Mouse (Mus musculus) adipocyte (in vitro differentiated cells): ENCODE data around the gene Dlgap1.

Experiments
- DNase-seq: peaks from one replicate; pipeline ENCODE4 v3.0.0-alpha.2; 2016; ENCODE audit warnings: low spot score

Dlgap1 gene

DNA sequence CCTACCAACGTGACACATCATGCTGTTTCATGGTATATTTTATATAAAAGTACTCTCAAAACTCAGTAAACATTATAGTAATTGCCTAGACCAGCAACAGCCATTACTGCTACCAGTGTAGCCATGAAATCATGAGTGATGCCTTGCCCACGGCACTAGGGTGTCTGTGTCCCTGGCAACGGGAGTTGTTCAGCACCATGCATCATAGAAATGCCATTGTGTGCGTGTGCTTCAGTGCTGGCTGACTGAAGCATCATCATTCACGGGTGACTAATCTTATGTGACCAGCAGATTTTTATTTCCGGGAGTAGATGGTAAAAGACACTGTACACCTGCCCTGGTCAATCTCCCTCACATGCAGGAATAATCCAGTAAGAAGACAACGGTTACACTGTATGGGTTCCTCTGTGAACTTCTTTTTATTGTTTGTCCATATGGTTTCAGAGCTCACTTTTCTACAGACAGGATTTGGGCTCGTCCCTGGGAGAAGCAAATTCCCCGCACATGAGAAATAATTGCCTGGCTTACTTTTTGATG is 203.7 kb downstream of the Dlgap1 start:
- no peak for DNase-seq

DNA sequence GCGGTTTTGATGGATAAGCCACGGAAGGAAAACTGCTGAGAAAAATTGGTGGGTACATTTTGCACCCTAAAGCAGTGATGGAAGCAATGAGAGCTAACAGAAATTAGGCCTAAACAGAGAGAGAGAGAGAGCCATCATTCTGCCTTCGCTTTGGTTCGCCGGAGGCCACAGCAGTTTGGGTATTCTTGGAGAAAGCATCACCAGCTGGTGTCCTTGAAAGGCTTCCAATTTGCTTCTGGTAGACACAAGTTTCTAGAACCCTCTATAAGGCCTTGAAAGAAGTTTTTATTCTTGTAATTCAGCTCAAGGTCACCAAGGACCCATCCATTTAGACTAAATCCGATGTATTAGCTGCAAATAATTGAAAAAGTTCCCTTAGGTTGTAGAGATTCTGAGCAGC is 205.0 kb downstream of the Dlgap1 start:
- no peak for DNase-seq

DNA sequence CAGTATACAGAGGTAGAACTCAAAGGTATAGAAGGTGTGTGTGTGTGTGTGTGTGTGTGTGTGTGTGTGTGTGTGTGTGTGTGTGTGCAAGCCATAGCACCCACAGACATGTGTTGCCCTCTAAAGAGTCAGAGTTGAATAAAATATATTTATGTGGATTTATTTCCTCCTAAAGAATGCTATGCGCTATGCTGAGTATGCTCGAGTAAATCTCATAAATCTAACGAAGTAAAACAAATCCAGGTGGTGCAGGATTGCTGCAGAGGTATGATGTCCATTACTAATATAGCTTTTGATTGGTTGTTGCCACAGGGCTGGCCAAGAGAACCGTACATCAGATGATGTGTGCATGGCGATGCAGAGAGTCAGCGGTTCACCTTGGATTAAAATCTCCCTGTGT is 222.4 kb downstream of the Dlgap1 start:
- DNase-seq = no peak

DNA sequence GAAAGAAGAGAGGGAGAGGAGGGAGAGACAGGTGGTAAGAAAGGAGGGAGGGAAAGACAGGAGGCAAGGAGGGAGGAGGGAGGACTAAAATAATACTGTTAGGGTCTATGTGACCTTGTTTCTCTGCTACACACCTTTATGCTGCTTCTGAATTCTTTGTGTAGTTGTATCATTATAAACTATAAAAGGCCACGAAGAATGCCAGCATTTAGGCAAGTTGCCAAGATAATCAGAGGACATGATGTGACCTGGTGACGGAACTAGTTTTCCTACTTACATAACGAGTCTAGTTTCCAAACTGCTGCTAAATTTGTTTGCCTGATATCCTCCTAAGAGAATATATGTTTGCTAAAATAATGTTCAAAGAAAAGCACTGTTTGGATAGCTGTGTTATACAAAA is 254.0 kb downstream of the Dlgap1 start:
- no peak for DNase-seq

DNA sequence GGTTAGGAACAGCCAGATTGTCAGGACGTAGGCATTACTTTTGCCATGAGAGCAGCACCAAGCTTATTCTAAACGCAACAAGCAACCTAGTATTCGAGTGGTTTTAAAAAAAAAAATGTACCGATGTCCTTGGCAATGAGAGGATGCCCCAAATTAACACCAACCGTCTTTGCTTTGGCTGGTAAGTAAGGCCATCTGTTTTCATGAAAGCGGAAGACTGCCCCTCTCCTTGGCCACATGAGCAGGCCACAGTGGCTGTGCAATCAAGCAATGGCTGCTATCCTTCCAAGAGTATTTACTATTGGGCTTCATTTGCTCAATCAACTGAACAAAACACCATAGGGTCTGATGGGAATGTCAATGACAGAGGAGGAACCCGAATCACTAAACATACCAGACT is 278.5 kb downstream of the Dlgap1 start:
- DNase-seq = no peak

DNA sequence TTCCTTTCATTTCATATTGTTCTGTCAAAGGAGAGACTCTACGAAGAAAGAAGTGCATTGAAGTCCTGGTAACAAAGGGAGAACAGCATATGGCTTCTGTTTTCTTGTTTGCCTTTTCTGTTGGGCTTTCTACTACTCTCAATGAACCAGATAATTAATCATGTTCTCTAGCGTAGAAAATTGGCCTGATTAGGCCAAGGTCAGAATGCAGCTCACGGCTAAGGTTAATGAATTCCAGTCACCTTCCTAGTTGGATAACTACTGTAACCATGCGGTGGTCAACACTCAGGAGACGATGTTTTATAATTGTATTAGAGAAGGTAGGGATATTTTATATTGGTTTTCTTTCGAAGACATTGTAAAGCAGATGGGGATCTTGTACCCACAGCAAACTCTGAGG is 279.4 kb downstream of the Dlgap1 start:
- no peak for DNase-seq

DNA sequence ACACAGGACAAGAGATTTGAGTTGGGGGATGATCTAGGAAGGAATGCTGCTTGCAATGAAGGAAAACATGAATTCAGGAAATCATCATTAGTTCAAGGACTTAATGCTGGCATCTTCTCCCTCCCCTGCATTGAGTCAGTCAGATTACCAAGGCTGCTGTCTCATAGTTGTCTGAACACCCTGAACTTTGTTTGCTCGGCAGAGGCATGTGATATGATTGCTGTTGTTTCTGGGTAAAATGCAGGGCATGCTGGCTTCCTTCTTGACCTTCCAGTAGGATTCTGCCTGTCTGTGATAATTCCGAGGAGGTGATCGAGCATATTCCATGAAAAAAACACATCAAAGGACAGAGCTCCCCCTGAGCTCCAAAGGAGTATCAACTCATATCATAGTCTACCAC is 283.6 kb downstream of the Dlgap1 start:
- DNase-seq = no peak

DNA sequence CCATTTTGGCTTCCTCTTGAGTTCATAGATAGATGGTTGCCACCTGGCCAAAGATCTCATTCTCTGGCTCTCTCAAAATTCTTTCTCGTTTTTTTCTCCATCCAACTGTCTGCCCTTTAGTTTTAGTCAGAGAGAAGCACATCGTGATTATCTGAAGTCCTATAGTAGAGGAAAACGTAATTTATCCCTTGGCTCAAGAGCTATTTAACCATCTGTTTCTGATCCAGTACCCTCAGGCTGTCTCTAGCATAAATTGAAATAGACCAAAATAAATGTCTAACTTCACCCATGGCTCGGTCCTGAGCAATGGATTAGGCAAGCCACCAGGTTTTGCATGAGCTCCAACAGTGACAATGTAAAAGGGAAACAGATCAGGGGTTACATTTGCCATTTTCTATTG is 287.5 kb downstream of the Dlgap1 start:
- no peak for DNase-seq

DNA sequence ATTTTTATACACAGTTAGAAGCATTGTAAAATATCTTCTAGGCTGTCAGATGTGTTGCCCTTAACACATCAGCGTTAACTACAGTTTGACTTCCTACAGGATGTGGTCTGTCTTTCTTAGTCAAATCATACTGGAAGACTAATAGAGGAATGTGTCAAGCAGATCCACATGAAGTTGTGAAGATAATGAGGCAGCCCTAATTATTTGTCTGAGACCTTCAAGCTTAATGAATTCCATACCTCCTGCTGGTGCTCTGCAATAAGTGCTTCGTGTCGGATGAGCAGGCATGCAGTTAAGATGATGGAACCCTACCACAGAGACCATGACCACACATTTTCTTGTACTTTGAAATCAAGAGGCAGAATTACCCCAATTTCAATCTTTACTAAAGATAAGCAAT is 294.3 kb downstream of the Dlgap1 start:
- no peak for DNase-seq

DNA sequence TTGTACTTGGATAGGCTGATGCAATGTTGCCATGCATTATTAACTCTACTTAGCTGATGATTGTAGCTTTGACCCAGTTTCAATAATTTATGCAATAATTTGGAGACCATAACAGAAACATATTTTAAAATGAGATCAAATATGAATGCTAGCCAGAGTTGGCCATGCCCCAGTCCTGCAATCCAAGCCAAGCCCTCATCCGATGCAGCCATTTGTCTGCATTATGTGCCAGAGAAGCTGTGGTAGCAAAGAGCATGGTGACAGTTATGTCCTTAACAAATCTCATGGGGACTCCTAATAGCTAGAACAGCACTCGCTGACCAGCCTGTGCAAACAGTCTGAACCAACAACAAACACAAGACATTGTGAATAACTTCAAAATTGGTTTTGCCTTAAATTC is 303.3 kb downstream of the Dlgap1 start:
- no peak for DNase-seq

DNA sequence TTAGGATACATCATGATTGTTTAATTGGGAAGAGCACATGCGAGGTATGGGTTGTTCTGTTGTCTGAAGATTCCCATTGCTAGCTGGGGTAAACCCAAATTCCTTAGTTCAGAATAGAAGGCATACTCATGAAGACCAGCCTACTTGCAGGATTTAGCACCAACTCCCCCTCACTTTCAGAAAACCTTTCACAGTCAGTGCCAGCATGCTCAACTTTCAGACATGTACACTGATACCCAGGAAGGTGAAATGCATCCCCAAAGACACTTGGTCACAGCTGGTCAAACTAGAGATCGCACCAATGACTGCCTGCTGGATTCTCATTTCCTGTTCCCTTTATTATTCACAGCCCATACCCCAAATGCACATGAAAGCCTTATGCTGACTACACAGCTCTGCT is 318.8 kb downstream of the Dlgap1 start:
- DNase-seq = no peak

DNA sequence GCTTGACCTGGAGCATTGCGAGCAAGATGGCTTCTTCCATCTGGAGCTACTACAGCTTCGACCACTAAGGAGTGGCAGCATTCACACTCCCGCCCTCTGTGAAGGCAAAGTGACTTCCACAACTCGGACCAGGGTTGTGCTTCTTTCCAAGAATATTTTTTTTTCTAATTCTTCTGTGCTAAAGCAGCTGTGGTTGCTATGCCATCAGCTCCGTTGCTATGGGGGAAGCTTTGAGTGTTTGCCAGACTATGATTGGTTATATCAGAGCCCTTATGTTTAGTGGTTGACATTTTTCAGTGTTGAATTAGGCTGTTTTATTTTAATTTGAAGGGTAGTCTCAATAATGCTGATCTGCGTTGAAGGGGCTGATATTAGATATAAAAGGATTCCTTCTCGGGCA is 325.2 kb downstream of the Dlgap1 start:
- DNase-seq = no peak

DNA sequence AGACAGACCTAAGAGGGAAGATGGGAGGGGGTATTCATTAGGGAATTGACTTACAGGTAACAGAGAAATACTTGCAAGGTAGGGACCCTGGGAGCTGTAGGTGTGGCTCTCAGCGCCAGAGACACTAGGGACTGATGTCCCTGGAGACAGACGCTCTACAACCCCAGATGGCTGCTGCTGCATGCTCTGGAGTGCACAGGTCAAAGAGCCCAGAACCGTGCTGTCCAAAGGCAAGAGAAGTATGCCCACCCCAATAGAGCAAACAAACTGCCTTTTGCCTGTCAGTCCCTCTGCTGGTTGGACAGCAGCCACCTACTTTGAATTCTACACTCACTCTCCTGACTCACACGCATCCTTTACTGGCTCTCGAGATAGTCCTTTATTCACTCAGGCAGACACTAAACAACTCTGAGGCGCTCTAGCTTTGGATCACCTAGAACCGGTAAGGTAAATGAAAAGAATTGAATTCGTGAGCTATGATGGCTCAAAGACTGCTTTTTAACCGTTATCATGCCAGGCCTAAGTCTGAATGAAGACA is 333.1 kb downstream of the Dlgap1 start:
- DNase-seq = no peak

DNA sequence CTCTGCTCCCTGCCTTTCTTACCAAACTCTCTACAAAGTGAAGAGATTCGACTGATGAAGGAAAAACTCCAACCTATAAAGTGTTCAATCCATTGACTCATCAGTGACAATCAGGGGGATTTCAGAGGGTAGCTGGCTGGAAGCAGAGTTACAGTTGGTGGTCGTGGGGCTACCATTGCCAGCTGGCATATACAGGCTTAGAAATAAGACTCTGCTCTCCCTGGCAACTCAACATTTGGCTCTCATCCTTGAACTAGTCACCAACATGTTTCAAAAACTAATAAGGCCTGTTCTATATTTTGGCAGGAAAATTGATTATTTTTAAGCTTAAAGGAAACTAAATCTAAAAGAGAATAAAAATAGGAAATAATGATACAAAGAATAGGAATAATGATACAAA is 333.8 kb downstream of the Dlgap1 start:
- no peak for DNase-seq

DNA sequence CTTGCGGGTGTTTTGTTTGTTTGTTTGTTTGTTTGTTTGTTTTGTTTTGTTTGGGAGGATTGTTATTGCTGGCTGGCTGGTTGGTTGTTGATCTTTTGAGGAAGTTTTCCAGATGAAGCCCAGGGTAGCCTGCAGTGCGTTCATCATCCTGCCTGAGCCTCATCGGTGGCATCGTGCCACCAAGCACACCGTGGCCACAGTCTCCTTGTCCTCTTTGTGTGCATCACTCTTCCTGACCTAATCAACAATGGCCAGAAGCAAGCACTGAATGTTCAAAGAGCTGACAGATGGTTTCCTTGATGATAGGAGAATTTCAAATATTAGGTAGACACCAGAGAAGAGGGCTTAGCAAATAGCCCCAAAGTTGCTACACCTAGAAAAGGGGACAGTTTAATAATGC is 336.1 kb downstream of the Dlgap1 start:
- DNase-seq = no peak

DNA sequence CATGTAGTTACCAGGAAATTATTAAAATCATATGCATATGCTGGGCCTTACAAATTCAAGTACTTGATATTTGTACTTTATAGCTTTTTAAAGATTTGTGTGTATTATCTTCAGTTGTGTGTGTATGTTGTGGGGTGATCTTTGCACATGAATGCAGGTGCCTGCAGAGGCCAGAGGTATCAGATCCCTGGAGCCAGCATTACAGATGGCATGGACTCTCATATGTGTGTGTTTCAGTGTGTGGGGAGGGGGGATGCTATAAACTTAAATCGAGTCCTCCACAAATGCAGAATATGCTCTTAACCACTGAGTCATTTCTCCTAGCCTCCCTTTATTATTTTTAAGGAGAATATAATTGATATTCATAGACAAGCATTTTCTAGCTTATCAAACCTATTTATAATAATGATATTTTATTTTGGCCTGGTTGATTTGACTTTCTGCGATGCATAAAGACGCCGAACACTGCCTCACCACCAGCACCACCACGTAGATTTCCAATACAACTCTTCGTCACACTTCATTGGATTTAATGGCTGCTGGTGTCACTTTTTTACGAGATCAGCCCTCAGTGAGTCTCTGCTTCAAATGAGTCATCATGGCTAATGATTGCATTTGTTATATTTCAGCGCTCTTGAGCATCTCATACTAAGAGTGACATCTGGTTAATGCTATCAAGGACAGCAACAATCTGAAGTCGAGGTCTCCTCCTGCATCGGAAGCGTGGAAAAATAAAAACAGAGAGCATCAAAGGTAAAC is 338.7 kb downstream of the Dlgap1 start:
- DNase-seq = no peak

DNA sequence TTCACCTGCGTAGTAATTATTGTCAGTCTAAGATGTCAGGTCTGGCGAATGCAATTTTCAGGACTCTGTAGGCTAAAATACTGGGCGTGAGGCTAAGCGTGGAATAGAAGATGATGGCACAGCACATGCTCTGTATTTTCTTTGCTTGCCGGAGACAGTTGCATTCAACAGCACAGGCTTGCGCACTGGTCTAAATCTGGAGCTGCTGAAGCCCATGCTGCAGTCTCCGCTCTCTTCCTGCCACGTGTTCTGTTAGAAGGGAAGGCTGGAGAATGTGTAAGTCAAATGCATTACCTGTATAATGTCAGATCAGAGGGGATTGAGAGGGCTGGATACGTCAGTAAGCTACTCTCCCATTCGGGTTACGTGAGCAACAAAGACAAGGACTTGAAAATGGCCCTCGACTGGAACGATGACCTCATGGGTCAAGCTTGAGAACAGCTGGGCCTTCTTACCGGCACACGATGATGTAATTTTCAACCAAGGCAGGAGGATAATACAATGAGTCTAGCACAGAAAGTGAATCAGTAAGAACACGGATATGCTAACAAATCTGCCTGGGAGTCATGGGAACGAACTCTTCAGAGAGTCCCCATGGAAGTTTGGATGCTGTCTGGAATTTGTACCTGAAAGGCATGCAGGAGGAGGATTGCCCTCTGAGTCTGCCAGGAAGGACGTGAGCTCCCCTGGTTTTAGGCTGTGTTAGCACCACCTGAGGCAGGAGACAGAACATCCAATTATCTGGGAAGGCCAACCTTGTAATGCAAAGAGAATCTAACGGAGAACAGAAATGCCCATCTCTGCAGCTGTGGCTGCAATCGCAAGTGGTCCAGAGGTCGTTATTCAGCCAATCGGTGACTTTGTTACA is 339.7 kb downstream of the Dlgap1 start:
- no peak for DNase-seq

DNA sequence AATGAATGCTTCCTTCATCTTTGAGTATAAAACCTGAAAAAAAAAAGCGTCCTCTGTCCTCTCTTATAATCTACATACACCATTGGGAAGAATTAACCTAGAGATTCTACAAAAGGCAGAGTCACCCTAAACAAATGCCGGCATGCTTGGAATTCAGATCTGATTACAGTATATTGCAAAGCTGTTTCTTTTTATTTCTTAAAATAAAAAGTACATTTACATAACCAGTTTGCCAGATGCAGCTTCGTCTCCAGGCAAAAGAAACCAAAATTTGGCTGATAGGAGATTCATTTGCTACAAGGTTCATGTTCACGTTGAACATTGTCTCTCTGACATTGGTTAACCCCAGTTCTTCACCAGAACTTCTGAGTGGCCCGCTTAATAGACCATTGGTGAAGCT is 347.5 kb downstream of the Dlgap1 start:
- no peak for DNase-seq

DNA sequence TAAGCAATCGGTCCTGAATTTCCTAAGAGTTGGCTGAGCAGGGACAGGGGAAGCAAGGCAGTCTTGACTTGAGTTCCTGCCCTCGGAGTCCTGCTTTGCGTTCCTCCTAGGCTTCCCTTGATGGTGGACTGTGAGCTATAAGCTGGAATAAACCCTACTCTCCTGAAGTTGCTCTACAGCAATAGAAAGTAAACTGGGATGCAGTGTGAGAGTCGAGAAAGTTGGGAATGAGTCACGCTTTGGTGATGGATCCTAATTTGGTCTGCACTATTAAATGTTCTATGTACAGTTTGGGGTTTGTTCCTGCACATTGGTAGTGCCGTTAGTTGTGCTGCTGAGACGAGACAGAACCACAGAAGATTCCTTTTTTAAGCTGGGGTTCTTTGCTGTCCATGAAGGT is 348.9 kb downstream of the Dlgap1 start:
- no peak for DNase-seq

DNA sequence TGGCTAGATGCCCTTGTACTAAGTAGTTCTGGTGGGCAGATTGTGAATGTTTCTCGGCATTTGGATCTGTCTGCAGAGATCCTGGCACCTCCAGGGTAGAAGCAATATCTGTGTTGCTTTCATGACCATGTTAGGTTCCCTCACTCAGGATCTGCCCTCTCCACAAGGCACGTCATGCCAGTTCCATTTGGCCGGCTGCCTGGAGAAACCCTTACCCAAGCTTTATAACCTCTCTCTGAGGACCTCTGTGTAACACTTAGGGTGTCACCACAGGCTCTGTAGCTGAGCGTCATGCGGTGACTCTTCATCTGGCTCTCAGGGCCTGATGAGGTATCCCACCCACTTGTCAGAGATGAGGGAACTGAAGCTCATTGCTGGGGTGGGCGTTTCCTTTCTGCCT is 353.1 kb downstream of the Dlgap1 start:
- no peak for DNase-seq

DNA sequence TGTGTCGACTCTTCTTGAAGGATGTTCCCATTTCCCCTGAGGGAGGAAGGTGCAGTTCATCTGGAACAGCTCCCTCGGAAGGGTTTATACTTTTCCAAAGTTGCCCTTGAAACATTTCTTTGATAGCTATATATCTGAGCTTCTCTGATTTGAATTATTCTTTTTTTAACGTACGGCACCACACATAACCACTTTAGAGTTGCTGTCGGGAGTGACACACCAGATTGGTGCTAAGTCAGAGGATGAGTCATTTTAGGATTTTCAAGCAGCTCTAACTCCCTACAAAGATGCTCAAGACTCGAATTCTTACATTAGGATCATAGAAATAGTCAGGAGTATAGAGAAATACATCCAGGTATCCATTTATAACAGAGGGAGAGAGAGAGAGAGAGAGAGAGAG is 364.6 kb downstream of the Dlgap1 start:
- DNase-seq = no peak

DNA sequence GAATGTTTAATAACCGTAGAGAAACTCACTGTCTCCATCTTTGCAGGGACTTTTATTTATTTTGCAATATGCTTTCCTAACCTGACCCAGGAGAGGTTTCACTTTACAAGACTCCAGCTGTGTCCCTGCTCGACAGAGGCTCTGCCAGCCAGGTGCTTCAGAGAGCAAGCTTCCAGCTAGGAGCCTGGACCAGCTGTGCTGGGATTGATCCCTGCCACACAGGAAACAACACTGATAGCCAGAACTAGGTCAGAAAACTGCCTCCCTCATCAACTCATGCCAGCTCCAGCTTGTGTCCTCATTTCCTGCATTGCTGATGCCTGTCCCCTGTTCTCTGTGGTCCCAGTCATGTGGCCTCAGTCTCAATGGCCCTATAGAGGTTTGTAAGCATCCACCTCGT is 365.3 kb downstream of the Dlgap1 start:
- DNase-seq = no peak

DNA sequence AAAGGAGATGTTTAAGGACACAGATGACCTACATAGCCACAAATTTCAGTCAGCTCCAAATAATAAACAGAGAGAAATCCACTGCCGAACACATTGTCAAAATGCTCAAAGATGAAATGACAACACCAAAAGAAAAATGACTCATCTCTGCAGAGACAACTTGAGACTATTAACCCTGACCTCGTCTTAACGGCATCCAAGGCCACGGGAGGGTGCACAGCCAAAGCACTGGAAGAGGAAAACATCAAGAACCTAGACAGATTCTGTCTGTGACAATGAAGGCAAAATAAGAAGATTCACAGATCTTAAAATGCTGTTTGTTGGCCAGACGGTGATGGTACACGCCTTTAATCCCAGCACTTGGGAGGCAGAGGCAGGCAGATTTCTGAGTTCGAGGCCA is 370.9 kb downstream of the Dlgap1 start:
- DNase-seq = no peak
